Mouse (Mus musculus) kidney, adult 2 months (tissue): ENCODE data around the gene Rps12.

Source experiments
- CTCF ChIP-seq: fragments of 200-500 bp; conservative IDR thresholded peaks from 2 replicates; pipeline ENCODE4 v1.5.1; 2011; ENCODE audit warnings: low read depth, mild to moderate bottlenecking, control low read depth, low read length, moderate library complexity, mixed read lengths; ENCODE audit not compliant: insufficient read depth, insufficient read length
- POLR2A ChIP-seq: fragments of 200-500 bp; IDR thresholded peaks from one replicate; pipeline ENCODE4 v1.6.1; 2011; ENCODE audit warnings: low read depth, low read length, control low read depth

- TF ChIP-seq POLR2A (no peak), CTCF (no peak)
Observed at GRCm38 (mm10) chr10:23812438-23812759, 25.3 kb upstream of the Rps12 start.
